Mouse (Mus musculus) limb, embryonic 15.5 days (tissue): Measurements from ENCODE around the gene Mrpl2. TPM values are rescaled to one million over a fixed set of nuclear protein-coding genes. Genes with fewer than 3 reads are reported as not detected.
A peak's percentile ranks its signal among the peaks of the same experiment; 100 is the strongest.

Experiments
- ATAC-seq: fragments of 200-750 bp; cut with Nextera tagmentation; 2 replicates; pipeline ENCODE4 v1.8.0; 2017; ENCODE audit warnings: low read depth, moderate TSS enrichment; ENCODE audit not compliant: insufficient number of reproducible peaks, low FRiP score, low TSS enrichment
- H3K27ac ChIP-seq: fragments of 300-500 bp; sonication (generic); 2 replicates; pipeline ENCODE4 v1.5.1; 2015; ENCODE audit warnings: moderate library complexity, mild to moderate bottlenecking, inconsistent platforms
- H3K27me3 ChIP-seq: fragments of 300-500 bp; sonication (generic); 2 replicates; pipeline ENCODE4 v1.6.1; 2015; ENCODE audit warnings: inconsistent platforms
- H3K36me3 ChIP-seq: fragments of 300-500 bp; sonication (generic); 2 replicates; pipeline ENCODE4 v1.6.1; 2015; ENCODE audit warnings: inconsistent platforms
- H3K4me1 ChIP-seq: fragments of 300-500 bp; sonication (generic); 2 replicates; pipeline ENCODE4 v1.6.1; 2015; ENCODE audit warnings: inconsistent platforms
- H3K4me2 ChIP-seq: fragments of 300-500 bp; sonication (generic); 2 replicates; pipeline ENCODE4 v1.6.1; 2015; ENCODE audit warnings: mild to moderate bottlenecking, inconsistent platforms
- H3K4me3 ChIP-seq: fragments of 300-500 bp; sonication (generic); 2 replicates; pipeline ENCODE4 v1.5.1; 2015; ENCODE audit warnings: mild to moderate bottlenecking, inconsistent platforms
- H3K9ac ChIP-seq: fragments of 300-500 bp; sonication (generic); 2 replicates; pipeline ENCODE4 v1.6.1; 2015; ENCODE audit warnings: inconsistent platforms
- H3K9me3 ChIP-seq: fragments of 300-500 bp; sonication (generic); 2 replicates; pipeline ENCODE4 v1.6.1; 2016; ENCODE audit warnings: inconsistent platforms
- WGBS: fragments of 180-500 bp; shearing (Covaris S2); methylation state at CpG from one replicate; pipeline ENCODE4 v1.1.7; 2015; 5-methylcytosine and 5-hydroxymethylcytosine counted together
- polyA plus RNA-seq: library from polyadenylated mRNA; unstranded; fragments of >200 nt; fragmentation: Nextera tagmentation; extraction: Ambion mirVana; gene quantifications from 2 replicates; pipeline ENCODE4 v1.2.1, GENCODE M21; 2015

Mrpl2 gene
- polyA plus RNA-seq, 1 experiment from 2014 or later = 88.4 TPM

GRCm38 (mm10) chr17:46649811-46650210, 3.8 kb downstream of the Mrpl2 start:
- H3K9me3 ChIP-seq = no peaks in the 10 kb centered on the region
- H3K4me1 ChIP-seq = peaks cover 57% of the 10 kb centered on the region
- H3K9ac ChIP-seq = peak overlapping the region; percentile 12; the same call in 1 of the 2 replicates
- H3K27ac ChIP-seq = peak overlapping the region; percentile 98
- no peaks in the 10 kb centered on the region for H3K27me3 ChIP-seq
- no peak for ATAC-seq
- peak overlapping the region; percentile 58 for H3K4me2 ChIP-seq
- WGBS = 26% methylated on average over 15 of the region's 15 CpGs
- peaks cover 38% of the 10 kb centered on the region for H3K36me3 ChIP-seq
- H3K4me3 ChIP-seq = peak overlapping the region; percentile 75

- peak within 1 kb of the TSS; percentile 75 for H3K4me3 ChIP-seq
- under 1% methylated on average over 58 of the region's 58 CpGs for WGBS
- ATAC-seq = peak; percentile 95
- H3K4me2 ChIP-seq = peak within 1 kb of the TSS; percentile 58
- peaks cover 41% of the 10 kb centered on the region for H3K36me3 ChIP-seq
- H3K9ac ChIP-seq = peak within 1 kb of the TSS; percentile 92
- no peaks in the 10 kb centered on the region for H3K27me3 ChIP-seq
- H3K4me1 ChIP-seq = peaks cover 52% of the 10 kb centered on the region
- no peaks in the 10 kb centered on the region for H3K9me3 ChIP-seq
- peak within 1 kb of the TSS; percentile 98 for H3K27ac ChIP-seq
Observed at GRCm38 (mm10) chr17:46650232-46651031, 4.4 kb downstream of the Mrpl2 start, which contains the start of gene Cul7. TSS of gene Cul7 (plus strand) at chr17:46650337.

GRCm38 (mm10) chr17:46651292-46651691, 5.3 kb downstream of the Mrpl2 start:
- H3K4me3 ChIP-seq = peak overlapping the region; percentile 75
- no peaks in the 10 kb centered on the region for H3K9me3 ChIP-seq
- peaks cover 55% of the 10 kb centered on the region for H3K4me1 ChIP-seq
- peaks cover 50% of the 10 kb centered on the region for H3K36me3 ChIP-seq
- peak overlapping the region; percentile 58 for H3K4me2 ChIP-seq
- no peaks in the 10 kb centered on the region for H3K27me3 ChIP-seq
- 70% methylated on average over 17 of the region's 17 CpGs for WGBS
- ATAC-seq = no peak
- peak overlapping the region; percentile 92 for H3K9ac ChIP-seq
- peak overlapping the region; percentile 98 for H3K27ac ChIP-seq

- no peak for ATAC-seq
- Histone ChIP-seq H3K9ac (peak overlapping the region; percentile 92), H3K9me3 (no peaks in the 10 kb centered on the region), H3K36me3 (peaks cover 57% of the 10 kb centered on the region), H3K27me3 (no peaks in the 10 kb centered on the region), H3K4me2 (peak overlapping the region; percentile 58), H3K4me1 (peaks cover 49% of the 10 kb centered on the region), H3K4me3 (peak overlapping the region; percentile 75), H3K27ac (no peak overlapping the region; the same call in 1 of the 2 replicates)
- WGBS = 66% methylated on average over 20 of the region's 20 CpGs
Observed at GRCm38 (mm10) chr17:46651755-46652547, 5.9 kb downstream of the Mrpl2 start.

GRCm38 (mm10) chr17:46656054-46656453, 10.0 kb downstream of the Mrpl2 start:
- Histone ChIP-seq H3K27ac (no peak overlapping the region), H3K4me1 (peaks cover 39% of the 10 kb centered on the region), H3K4me2 (no peak overlapping the region), H3K36me3 (peaks cover 87% of the 10 kb centered on the region), H3K9ac (no peak overlapping the region), H3K27me3 (no peaks in the 10 kb centered on the region), H3K4me3 (no peak overlapping the region), H3K9me3 (no peaks in the 10 kb centered on the region)
- 71% methylated on average over 6 of the region's 6 CpGs for WGBS
- no peak for ATAC-seq

GRCm38 (mm10) chr17:46661351-46661750, 15.3 kb downstream of the Mrpl2 start:
- no peak overlapping the region for H3K4me3 ChIP-seq
- no peak overlapping the region for H3K27ac ChIP-seq
- WGBS = 90% methylated on average over 9 of the region's 9 CpGs
- H3K4me1 ChIP-seq = no peaks in the 10 kb centered on the region
- no peaks in the 10 kb centered on the region for H3K9me3 ChIP-seq
- no peak overlapping the region for H3K4me2 ChIP-seq
- no peak overlapping the region for H3K9ac ChIP-seq
- no peak for ATAC-seq
- H3K36me3 ChIP-seq = peaks cover 97% of the 10 kb centered on the region
- no peaks in the 10 kb centered on the region for H3K27me3 ChIP-seq

GRCm38 (mm10) chr17:46661981-46662380, 16.0 kb downstream of the Mrpl2 start:
- H3K36me3 ChIP-seq = peaks cover 97% of the 10 kb centered on the region
- no peak for ATAC-seq
- no peaks in the 10 kb centered on the region for H3K9me3 ChIP-seq
- no peak overlapping the region for H3K4me2 ChIP-seq
- no peak overlapping the region for H3K9ac ChIP-seq
- no peaks in the 10 kb centered on the region for H3K27me3 ChIP-seq
- no peaks in the 10 kb centered on the region for H3K4me1 ChIP-seq
- no peak overlapping the region for H3K4me3 ChIP-seq
- WGBS = 84% methylated on average over 12 of the region's 12 CpGs
- no peak overlapping the region for H3K27ac ChIP-seq

GRCm38 (mm10) chr17:46662730-46663129, 16.7 kb downstream of the Mrpl2 start:
- H3K9me3 ChIP-seq = no peaks in the 10 kb centered on the region
- H3K27ac ChIP-seq = no peak overlapping the region
- 88% methylated on average over 5 of the region's 5 CpGs for WGBS
- no peaks in the 10 kb centered on the region for H3K27me3 ChIP-seq
- no peak overlapping the region for H3K4me3 ChIP-seq
- H3K4me2 ChIP-seq = no peak overlapping the region
- no peak for ATAC-seq
- peaks cover 95% of the 10 kb centered on the region for H3K36me3 ChIP-seq
- H3K4me1 ChIP-seq = no peaks in the 10 kb centered on the region
- H3K9ac ChIP-seq = no peak overlapping the region

- Histone ChIP-seq H3K4me3 (no peak overlapping the region), H3K4me1 (peaks cover 7% of the 10 kb centered on the region; the same call in 1 of the 2 replicates), H3K27me3 (no peaks in the 10 kb centered on the region), H3K4me2 (no peak overlapping the region), H3K9me3 (no peaks in the 10 kb centered on the region), H3K9ac (no peak overlapping the region), H3K27ac (no peak overlapping the region), H3K36me3 (peaks cover 78% of the 10 kb centered on the region)
- ATAC-seq = no peak
- 92% methylated on average over 16 of the region's 16 CpGs for WGBS
Observed at GRCm38 (mm10) chr17:46667712-46668111, 21.7 kb downstream of the Mrpl2 start.

GRCm38 (mm10) chr17:46669911-46670310, 23.9 kb downstream of the Mrpl2 start:
- H3K9ac ChIP-seq = no peak overlapping the region
- 94% methylated on average over 10 of the region's 10 CpGs for WGBS
- H3K4me3 ChIP-seq = no peak overlapping the region
- H3K36me3 ChIP-seq = peaks cover 60% of the 10 kb centered on the region
- no peaks in the 10 kb centered on the region for H3K27me3 ChIP-seq
- no peaks in the 10 kb centered on the region for H3K9me3 ChIP-seq
- no peak overlapping the region for H3K4me2 ChIP-seq
- H3K27ac ChIP-seq = no peak overlapping the region
- peaks cover 23% of the 10 kb centered on the region for H3K4me1 ChIP-seq
- no peak for ATAC-seq

- H3K27ac ChIP-seq = peak within 1 kb of the TSS; percentile 92
- H3K36me3 ChIP-seq = peaks cover 61% of the 10 kb centered on the region
- ATAC-seq = peak; percentile 88
- H3K27me3 ChIP-seq = no peaks in the 10 kb centered on the region
- WGBS = under 1% methylated on average over 43 of the region's 43 CpGs
- peaks cover 38% of the 10 kb centered on the region for H3K4me1 ChIP-seq
- H3K9ac ChIP-seq = peak within 1 kb of the TSS; percentile 65
- H3K4me2 ChIP-seq = peak within 1 kb of the TSS; percentile 72
- H3K9me3 ChIP-seq = no peaks in the 10 kb centered on the region
- H3K4me3 ChIP-seq = peak within 1 kb of the TSS; percentile 79
Observed at GRCm38 (mm10) chr17:46673850-46674529, 28.0 kb downstream of the Mrpl2 start, which contains the start of gene Rrp36. TSS of gene Rrp36 (minus strand) at chr17:46674352.
